Mouse (Mus musculus) erythroblast, embryonic 14.5 days (primary cell): ENCODE results near the gene Hnf1b. TPM values are rescaled to one million over a fixed set of nuclear protein-coding genes. Genes with fewer than 3 reads are reported as not detected.

Source experiments
- H3K27me3 ChIP-seq: 2 replicates; pipeline ENCODE4 v1.6.1; 2012; ENCODE audit warnings: inconsistent platforms; ENCODE audit not compliant: control insufficient read depth
- H3K36me3 ChIP-seq: 2 replicates; pipeline ENCODE4 v1.6.1; 2012; ENCODE audit warnings: mild to moderate bottlenecking, inconsistent platforms; ENCODE audit not compliant: control insufficient read depth
- H3K4me1 ChIP-seq: 2 replicates; pipeline ENCODE4 v1.6.1; 2012; ENCODE audit warnings: inconsistent platforms; ENCODE audit not compliant: control insufficient read depth
- H3K4me3 ChIP-seq: replicated peaks from 2 replicates; pipeline ENCODE3; 2012; ENCODE audit warnings: moderate library complexity, mild to moderate bottlenecking, inconsistent platforms
- H3K9me3 ChIP-seq: 2 replicates; pipeline ENCODE4 v1.6.1; 2012; ENCODE audit warnings: low read length, inconsistent platforms, mixed read lengths; ENCODE audit not compliant: control insufficient read depth
- GATA1 ChIP-seq: IDR thresholded peaks from 2 replicates; pipeline ENCODE4 v1.6.1; 2012; ENCODE audit warnings: low read length, inconsistent platforms, mixed read lengths
- TAL1 ChIP-seq: IDR thresholded peaks from 3 replicates; pipeline ENCODE4 v1.6.1; 2012; ENCODE audit warnings: low read length, inconsistent platforms, mixed read lengths
- polyA plus RNA-seq: library from polyadenylated mRNA; stranded (reverse); fragments of >175 nt; gene quantifications from 2 replicates; pipeline ENCODE4 v1.2.3, GENCODE M21; 2012

The Hnf1b gene
- polyA plus RNA-seq, 1 experiment = not detected

DNA sequence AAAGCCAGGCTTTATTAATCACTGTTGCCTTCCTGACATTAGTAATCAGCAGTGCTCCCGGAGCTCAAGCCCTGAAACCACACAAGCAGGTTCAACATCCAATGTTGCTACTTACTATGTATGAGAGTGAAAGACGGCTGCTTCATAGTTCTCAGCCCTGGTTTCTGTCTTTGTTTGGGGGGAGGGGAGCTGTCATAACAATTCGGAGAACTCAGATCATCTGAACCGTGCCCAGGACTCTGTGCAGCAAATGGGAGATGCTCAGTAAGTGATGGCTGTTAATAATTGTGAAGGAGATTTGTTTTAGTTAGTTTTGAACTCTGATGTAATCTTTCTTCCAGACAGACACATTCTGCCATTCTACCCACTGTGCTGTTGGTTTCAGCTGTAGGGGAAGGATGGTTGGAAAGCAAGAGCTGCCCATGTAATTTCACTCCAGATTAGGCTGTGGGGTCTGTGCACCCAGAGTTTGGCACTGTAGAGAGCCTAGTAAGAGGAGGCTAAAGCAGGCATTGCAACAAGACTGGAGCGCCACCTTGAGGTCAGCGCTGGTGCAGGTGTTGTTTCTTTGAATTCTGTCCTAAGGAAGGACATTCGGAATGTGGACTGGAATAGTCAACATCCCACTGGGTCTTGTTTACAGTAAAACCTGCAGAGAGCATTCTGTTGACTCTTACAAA is 86.3 kb downstream of the Hnf1b start:
- peaks cover 25% of the 10 kb centered on the region for H3K27me3 ChIP-seq
- H3K36me3 ChIP-seq = no peaks in the 10 kb centered on the region
- H3K4me3 ChIP-seq = no peak overlapping the region
- H3K9me3 ChIP-seq = no peaks in the 10 kb centered on the region
- H3K4me1 ChIP-seq = no peaks in the 10 kb centered on the region; the same call in 1 of the 2 replicates
- no peak for TF ChIP-seq TAL1
- TF ChIP-seq GATA1 = no peak

DNA sequence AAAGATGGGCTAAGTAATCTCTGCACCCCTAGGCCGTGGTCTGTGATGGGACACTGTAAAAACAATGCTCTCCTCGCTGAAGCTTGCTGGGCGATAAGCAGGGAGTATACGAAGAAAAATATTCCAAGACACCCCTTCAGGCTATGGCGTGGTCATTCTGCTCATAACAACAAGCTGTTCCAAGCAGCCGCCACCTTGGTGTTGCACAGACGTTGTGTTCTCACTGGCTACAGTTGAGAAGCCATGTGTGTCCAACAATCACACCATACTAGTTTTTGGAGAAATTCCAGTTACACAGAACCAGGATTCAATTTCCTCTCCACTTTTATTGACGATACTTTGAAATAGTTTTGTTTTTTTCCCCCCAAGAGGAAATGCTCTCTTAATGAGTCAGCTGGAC is 88.7 kb downstream of the Hnf1b start:
- Histone ChIP-seq H3K36me3 (peaks cover 3% of the 10 kb centered on the region), H3K27me3 (peaks cover 25% of the 10 kb centered on the region), H3K4me1 (peaks cover 17% of the 10 kb centered on the region), H3K4me3 (no peak overlapping the region), H3K9me3 (no peaks in the 10 kb centered on the region)
- TF ChIP-seq TAL1 (no peak), GATA1 (no peak)

DNA sequence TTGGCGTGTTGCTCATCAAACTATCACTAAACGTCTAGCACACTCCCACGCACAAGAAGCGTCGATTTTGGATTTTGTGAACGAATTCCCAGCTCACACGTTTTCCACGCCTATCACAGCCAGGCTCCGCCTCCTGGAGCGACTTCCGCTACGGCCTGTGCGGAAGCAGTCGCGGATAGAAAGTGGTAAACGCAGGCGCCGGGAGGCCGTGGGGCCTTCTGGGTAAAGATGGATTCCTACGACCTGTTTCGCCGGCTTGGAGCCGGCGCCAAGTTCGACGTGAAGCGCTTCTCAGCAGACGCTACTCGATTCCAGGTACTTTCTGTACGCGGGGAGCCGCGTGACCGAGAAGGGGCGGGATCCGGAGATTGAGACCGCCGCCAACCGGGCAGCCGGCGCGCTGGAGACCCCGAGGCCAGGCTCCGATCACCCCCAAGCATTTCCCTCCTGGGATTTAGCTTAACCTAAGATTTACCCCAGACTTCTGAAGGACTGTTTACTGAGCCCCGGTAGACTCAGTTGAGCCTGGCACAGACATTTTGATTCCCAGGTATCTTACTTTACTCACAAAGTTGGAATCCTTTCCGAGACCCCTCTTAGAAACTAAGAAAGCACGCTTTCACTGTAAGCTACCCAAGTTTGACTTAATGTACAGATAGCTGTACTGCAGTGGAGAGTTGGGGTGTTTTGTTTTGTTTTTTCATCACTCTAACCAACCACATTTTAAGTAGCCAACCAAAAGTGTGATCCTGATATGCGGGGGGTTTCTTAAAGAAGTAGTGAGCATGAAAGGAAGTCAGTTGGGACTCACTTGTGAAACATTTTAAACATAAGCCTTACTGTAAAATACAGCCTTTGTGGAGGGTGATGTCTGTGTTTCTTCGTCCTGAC is 92.3 kb downstream of the Hnf1b start, which contains the start of gene Ddx52:
Ddx52 (plus strand) TSS at position 113 of the 891 bp plus-strand sequence.
- Histone ChIP-seq H3K9me3 (no peaks in the 10 kb centered on the region), H3K4me1 (peaks cover 17% of the 10 kb centered on the region), H3K36me3 (peaks cover 39% of the 10 kb centered on the region), H3K4me3 (peak within 1 kb of the TSS; percentile 87), H3K27me3 (peaks cover 22% of the 10 kb centered on the region)
- no peak for TF ChIP-seq TAL1
- no peak for TF ChIP-seq GATA1

Other genes starting within 250 kb of the Hnf1b start
- gene Rpl9-ps1, start 204.4 kb upstream of the Hnf1b start, polyA plus RNA-seq = not detected in 2 replicates
- gene Ccl3, start 200.7 kb upstream of the Hnf1b start, polyA plus RNA-seq = 0.08 and 0.24 TPM in 2 replicates
- 0.09 TPM in 1 of 2 replicates, not detected in the other for gene Ccl4, start 187.5 kb upstream of the Hnf1b start, polyA plus RNA-seq
- not detected in 2 replicates for gene Wfdc17, start 146.1 kb upstream of the Hnf1b start, polyA plus RNA-seq
- not detected in 2 replicates for gene Wfdc18, start 141.0 kb upstream of the Hnf1b start, polyA plus RNA-seq
- not detected in 2 replicates for gene Wfdc21, start 103.1 kb upstream of the Hnf1b start, polyA plus RNA-seq
- gene Heatr6, start 96.4 kb upstream of the Hnf1b start, polyA plus RNA-seq = 0.14 and 0.15 TPM in 2 replicates
- gene Ddx52, start 92.0 kb downstream of the Hnf1b start, polyA plus RNA-seq = 0.05 TPM in 2 replicates
- 0.24 and 0.28 TPM in 2 replicates for gene Synrg, start 114.4 kb downstream of the Hnf1b start, polyA plus RNA-seq
- not detected in 2 replicates for gene Dusp14, start 219.2 kb downstream of the Hnf1b start, polyA plus RNA-seq